Mouse (Mus musculus) liver, adult 2 months (tissue): ENCODE measurements at regions not wholly inside any gene's neighbourhood (a gene's known extent, or its start where the extent isn't known, plus 50 kb on each side); places are given as distances from the start of the nearest gene placed in this dataset.
A peak's percentile ranks its signal among the peaks of the same experiment; 100 is the strongest.

Source experiments
- DNase-seq: peaks from one replicate; pipeline ENCODE4 v3.0.0-alpha.2; 2011; ENCODE audit warnings: low read depth, low spot score; ENCODE audit errors: extremely low read depth
- H3K27ac ChIP-seq: fragments of 200-500 bp; replicated peaks from 2 replicates; pipeline ENCODE4 v1.5.1; 2012; ENCODE audit warnings: low read depth, mild to moderate bottlenecking, control low read depth, inconsistent platforms, low read length; ENCODE audit not compliant: insufficient read depth
- H3K27me3 ChIP-seq: fragments of 200-500 bp; 2 replicates; pipeline ENCODE4 v1.6.1; 2012; ENCODE audit warnings: mild to moderate bottlenecking, moderate library complexity, low read length, inconsistent platforms; ENCODE audit not compliant: control insufficient read depth, insufficient read depth
- H3K36me3 ChIP-seq: fragments of 200-500 bp; 2 replicates; pipeline ENCODE4 v1.6.1; 2012; ENCODE audit warnings: low read length, inconsistent platforms; ENCODE audit not compliant: control insufficient read depth, insufficient read depth
- H3K4me1 ChIP-seq: fragments of 200-500 bp; 2 replicates; pipeline ENCODE4 v1.6.1; 2011; ENCODE audit warnings: low read length; ENCODE audit not compliant: control insufficient read depth, insufficient read depth
- H3K4me3 ChIP-seq: fragments of 200-500 bp; 2 replicates; pipeline ENCODE4 v1.5.1; 2011; ENCODE audit warnings: low read depth, mild to moderate bottlenecking, control low read depth, low read length, moderate library complexity; ENCODE audit not compliant: insufficient read depth
- H3K79me2 ChIP-seq: fragments of 200-500 bp; 2 replicates; pipeline ENCODE4 v1.6.1; 2012; ENCODE audit warnings: inconsistent platforms, mild to moderate bottlenecking, low read length, moderate library complexity; ENCODE audit not compliant: control insufficient read depth, insufficient read depth
- H3K9ac ChIP-seq: fragments of 200-500 bp; 2 replicates; pipeline ENCODE4 v1.6.1; 2012; ENCODE audit warnings: low read depth, mild to moderate bottlenecking, control low read depth, inconsistent platforms, low read length
- CTCF ChIP-seq: fragments of 200-500 bp; IDR thresholded peaks from 2 replicates; pipeline ENCODE4 v1.5.1; 2011; ENCODE audit warnings: low read depth, low read length, control low read depth
- POLR2A ChIP-seq: fragments of 200-500 bp; IDR thresholded peaks from 2 replicates; pipeline ENCODE4 v1.6.1; 2011; ENCODE audit warnings: low read length, control low read depth; ENCODE audit not compliant: insufficient read depth; ENCODE audit errors: extremely low read depth
- WGBS: fragments of 180-500 bp; shearing (Covaris S2); methylation state at CpG from one replicate; pipeline ENCODE4 v1.1.7; 2018; 5-methylcytosine and 5-hydroxymethylcytosine counted together

- H3K4me1 ChIP-seq, result no peaks in the 10 kb centered on the region
- no peak for DNase-seq
- no peaks in the 10 kb centered on the region for H3K36me3 ChIP-seq
- H3K27ac ChIP-seq, result no peak overlapping the region
- H3K27me3 ChIP-seq, result no peaks in the 10 kb centered on the region
- no peak overlapping the region for H3K4me3 ChIP-seq
- WGBS, result 40% methylated on average over 3 of the region's 3 CpGs
- no peak overlapping the region for H3K9ac ChIP-seq
- H3K79me2 ChIP-seq, result no peaks in the 10 kb centered on the region
- no peak for TF ChIP-seq CTCF
- no peak for TF ChIP-seq POLR2A
These were observed 165.4 kb upstream of the Nabp1 start for GRCm38 (mm10) chr1:51643640-51644039.

- TF ChIP-seq POLR2A (no peak), CTCF (peak; percentile 10; the same call in 1 of the 2 replicates)
- Histone ChIP-seq H3K4me1 (no peaks in the 10 kb centered on the region), H3K4me3 (no peak overlapping the region), H3K27me3 (no peaks in the 10 kb centered on the region), H3K27ac (no peak overlapping the region), H3K9ac (no peak overlapping the region), H3K36me3 (no peaks in the 10 kb centered on the region), H3K79me2 (no peaks in the 10 kb centered on the region)
- WGBS, result 52% methylated on average over 6 of the region's 6 CpGs
- no peak for DNase-seq
These were observed 160.5 kb upstream of the Nabp1 start for GRCm38 (mm10) chr1:51638519-51639302.

GRCm38 (mm10) chr1:51635881-51636515 is 157.8 kb upstream of the Nabp1 start:
- H3K79me2 ChIP-seq, result no peaks in the 10 kb centered on the region

DNA sequence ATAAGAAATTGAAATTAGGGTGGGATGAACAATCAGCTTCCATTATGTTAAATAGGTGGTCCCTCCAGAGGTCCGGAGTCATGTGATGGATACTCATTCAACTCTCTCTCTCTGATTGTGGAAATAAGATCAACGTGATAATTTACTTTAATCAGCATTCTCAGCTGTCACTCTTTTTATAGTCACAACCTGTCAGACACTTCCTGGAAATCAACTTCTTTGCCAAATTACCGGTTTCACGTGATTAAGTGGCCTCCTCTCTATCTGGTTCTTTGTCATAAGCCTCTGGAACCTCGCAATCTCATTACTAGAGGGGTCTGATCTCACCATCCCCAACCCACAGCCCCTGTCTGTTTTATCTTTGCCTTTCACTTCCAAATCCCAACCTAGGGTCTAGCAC is 155.6 kb upstream of the Nabp1 start:
- no peak for TF ChIP-seq POLR2A
- no peak for TF ChIP-seq CTCF
- WGBS, result 73% methylated on average over 5 of the region's 5 CpGs

More at GRCm38 (mm10) chr1:51635881-51636515, 157.8 kb upstream of the Nabp1 start:
- Histone ChIP-seq H3K27me3 (no peaks in the 10 kb centered on the region), H3K36me3 (no peaks in the 10 kb centered on the region), H3K4me3 (no peak overlapping the region), H3K27ac (no peak overlapping the region), H3K9ac (no peak overlapping the region), H3K4me1 (no peaks in the 10 kb centered on the region)
- no peak for DNase-seq
- TF ChIP-seq POLR2A, result no peak
- TF ChIP-seq CTCF, result no peak
- WGBS, result 57% methylated on average over 7 of the region's 7 CpGs

GRCm38 (mm10) chr1:51632851-51633250 is 154.6 kb upstream of the Nabp1 start:
- TF ChIP-seq CTCF (no peak), POLR2A (no peak)
- H3K4me1 ChIP-seq, result no peaks in the 10 kb centered on the region
- no peak overlapping the region for H3K27ac ChIP-seq
- H3K79me2 ChIP-seq, result no peaks in the 10 kb centered on the region
- H3K27me3 ChIP-seq, result no peaks in the 10 kb centered on the region
- no peak for DNase-seq
- H3K36me3 ChIP-seq, result no peaks in the 10 kb centered on the region
- H3K4me3 ChIP-seq, result no peak overlapping the region
- 73% methylated on average over 4 of the region's 4 CpGs for WGBS
- no peak overlapping the region for H3K9ac ChIP-seq

More for the DNA sequence above, 155.6 kb upstream of the Nabp1 start:
- H3K79me2 ChIP-seq, result no peaks in the 10 kb centered on the region
- H3K9ac ChIP-seq, result no peak overlapping the region
- no peaks in the 10 kb centered on the region for H3K27me3 ChIP-seq
- H3K4me1 ChIP-seq, result no peaks in the 10 kb centered on the region
- no peak for DNase-seq
- no peaks in the 10 kb centered on the region for H3K36me3 ChIP-seq
- H3K27ac ChIP-seq, result no peak overlapping the region
- H3K4me3 ChIP-seq, result no peak overlapping the region

DNA sequence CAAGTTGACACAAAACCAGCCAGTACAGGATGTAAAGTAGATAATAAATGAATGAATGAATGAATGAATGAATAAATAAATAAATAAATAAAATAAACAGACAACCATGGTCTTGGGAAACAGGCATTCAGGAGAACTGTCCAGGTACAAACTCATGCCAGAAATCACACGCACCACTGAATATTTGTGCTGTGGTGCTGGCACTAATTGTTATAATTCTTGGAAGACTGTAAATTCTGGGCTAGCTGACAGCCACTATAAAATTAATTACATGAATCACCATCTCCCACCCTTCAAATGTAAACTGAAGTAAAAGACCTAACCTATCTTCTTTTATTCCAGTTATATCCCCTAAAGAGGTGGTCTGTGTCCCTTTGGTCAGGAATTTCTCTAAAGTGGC is 151.6 kb upstream of the Nabp1 start:
- no peaks in the 10 kb centered on the region for H3K27me3 ChIP-seq
- H3K9ac ChIP-seq, result no peak overlapping the region
- DNase-seq, result no peak
- 80% methylated on average over 1 of the region's 1 CpGs for WGBS
- H3K4me3 ChIP-seq, result no peak overlapping the region
- no peak overlapping the region for H3K27ac ChIP-seq
- no peaks in the 10 kb centered on the region for H3K79me2 ChIP-seq
- H3K4me1 ChIP-seq, result no peaks in the 10 kb centered on the region
- TF ChIP-seq POLR2A, result no peak
- no peak for TF ChIP-seq CTCF
- H3K36me3 ChIP-seq, result no peaks in the 10 kb centered on the region
